12 mouse cellular contexts compared by ENCODE assay signal in genomic region chr4:8926642-8927275, GRCm38 (mm10).
A peak's percentile ranks its signal among the peaks of the same experiment; 100 is the strongest.
DNase-seq lines count a peak whose midpoint lies in the region; ATAC-seq and TF ChIP-seq lines count a peak whose summit lies in the region.
"Had no signal": no experiment of that assay in that cellular context is flagged by ENCODE, and none has a peak within 500 bp of the region (broad histone marks: within the 10 kb centered on the region; RNA-seq: fewer than 3 reads in every experiment).

No protein-coding gene starts in this region.

- no peak for TF ChIP-seq CTCF in thymus, adult 2 months (IDR thresholded peaks at IDR 0.05; ENCODE audit: borderline replicate concordance, control insufficient read depth, extremely low read depth, insufficient read depth, low read length, poor library complexity)

- H3K27ac ChIP-seq in heart, embryonic 12.5 days (ENCODE audit: poor library complexity, severe bottlenecking) = no peak overlapping the region
- H3K27ac ChIP-seq in thymus, adult 2 months (ENCODE audit: control insufficient read depth, insufficient read depth, low read length) = no peak overlapping the region
- H3K27ac ChIP-seq in hindbrain, embryonic 16.5 days (ENCODE audit: low read depth, low read length) = no peak overlapping the region
- H3K27ac ChIP-seq: gastrocnemius, adult 2 months had no signal

- H3K9ac ChIP-seq in heart, embryonic 12.5 days = no peak overlapping the region
- H3K9ac ChIP-seq in hindbrain, embryonic 16.5 days (ENCODE audit: low read depth, low read length) = no peak overlapping the region

- no peak overlapping the region for H3K4me3 ChIP-seq in heart, embryonic 12.5 days
- H3K4me3 ChIP-seq in megakaryocyte, embryonic 14.5 days (replicated peaks) = peak overlapping the region; percentile 82
- H3K4me3 ChIP-seq in thymus, adult 2 months (ENCODE audit: control insufficient read depth, insufficient read depth, low read length) = no peak overlapping the region
- no peak overlapping the region for H3K4me3 ChIP-seq in hindbrain, embryonic 16.5 days (ENCODE audit: low read length)
- H3K4me3 ChIP-seq: erythroblast, embryonic 14.5 days; gastrocnemius, adult 2 months had no signal

- no peaks in the 10 kb centered on the region for H3K27me3 ChIP-seq in heart, embryonic 12.5 days (replicated peaks)
- H3K27me3 ChIP-seq in megakaryocyte, embryonic 14.5 days (replicated peaks) = no peaks in the 10 kb centered on the region
- no peaks in the 10 kb centered on the region for H3K27me3 ChIP-seq in thymus, adult 2 months (ENCODE audit: control insufficient read depth, insufficient read depth, low read length)
- H3K27me3 ChIP-seq in hindbrain, embryonic 16.5 days (replicated peaks; ENCODE audit: control insufficient read depth, insufficient read depth, low read length) = no peaks in the 10 kb centered on the region

- TF ChIP-seq POLR2A in thymus, adult 2 months (IDR thresholded peaks at IDR 0.05; ENCODE audit: control insufficient read depth, extremely low read depth, insufficient read depth, low read length, poor library complexity) = no peak

- no peak for ATAC-seq in heart, embryonic 12.5 days (ENCODE audit: insufficient number of reproducible peaks, low FRiP score)
- ATAC-seq in CD4-positive, CD25-positive, alpha-beta regulatory T cell, adult 4 months = peak; percentile 85
- ATAC-seq in hindbrain, embryonic 16.5 days = no peak

- no peaks in the 10 kb centered on the region for H3K36me3 ChIP-seq in heart, embryonic 12.5 days
- peaks cover 5% of the 10 kb centered on the region for H3K36me3 ChIP-seq in megakaryocyte, embryonic 14.5 days (replicated peaks; ENCODE audit: low read length)
- no peaks in the 10 kb centered on the region for H3K36me3 ChIP-seq in thymus, adult 2 months (ENCODE audit: control insufficient read depth, insufficient read depth, low read length)
- no peaks in the 10 kb centered on the region for H3K36me3 ChIP-seq in hindbrain, embryonic 16.5 days (ENCODE audit: control insufficient read depth, insufficient read depth, low read length)

- DNase-seq in heart, adult 11 months = peak; percentile 83
- DNase-seq in thymus, adult 2 months = peak; percentile 64
- no peak for DNase-seq in adipocyte (ENCODE audit: low spot score)
- DNase-seq in heart, postnatal 10 days = no peak
- DNase-seq: cerebellum, postnatal 36 days; gastrocnemius, adult 2 months; left cerebral cortex, postnatal 4 days had no signal

- no peak overlapping the region for H3K4me2 ChIP-seq in heart, embryonic 12.5 days
- no peak overlapping the region for H3K4me2 ChIP-seq in hindbrain, embryonic 16.5 days (ENCODE audit: low read length)

- intact Hi-C loops in heart, postnatal 10 days (cut with DNase I) = no loop called here

- no peaks in the 10 kb centered on the region for H3K9me3 ChIP-seq in heart, embryonic 12.5 days (replicated peaks)
- peaks cover 5% of the 10 kb centered on the region for H3K9me3 ChIP-seq in megakaryocyte, embryonic 14.5 days
- no peaks in the 10 kb centered on the region for H3K9me3 ChIP-seq in hindbrain, embryonic 16.5 days (ENCODE audit: control insufficient read depth, low read length)

- 36% methylated on average over 9 of the region's 9 CpGs for WGBS in heart, embryonic 12.5 days
- WGBS in thymus, adult 2 months = 12% methylated on average over 9 of the region's 9 CpGs
- 46% methylated on average over 9 of the region's 9 CpGs for WGBS in hindbrain, embryonic 16.5 days

- H3K4me1 ChIP-seq in heart, embryonic 12.5 days (replicated peaks) = peaks cover 33% of the 10 kb centered on the region
- peaks cover 81% of the 10 kb centered on the region for H3K4me1 ChIP-seq in megakaryocyte, embryonic 14.5 days
- H3K4me1 ChIP-seq in thymus, adult 2 months (replicated peaks; ENCODE audit: control insufficient read depth, insufficient read depth, low read length) = peaks cover 26% of the 10 kb centered on the region
- peaks cover 13% of the 10 kb centered on the region for H3K4me1 ChIP-seq in hindbrain, embryonic 16.5 days (ENCODE audit: control insufficient read depth, insufficient read depth, low read depth, low read length)

Comparison
In these comparisons a context has a peak if more than half of its experiments do, and no peak if none do; other contexts are left out.
1. DNase-seq: peak in heart, adult 11 months (single experiment) and thymus, adult 2 months (single experiment); none in adipocyte (single experiment) and heart, postnatal 10 days (0 of 2).